Comparison of ENCODE assay signal across 11 mouse cellular contexts in the genomic region with DNA sequence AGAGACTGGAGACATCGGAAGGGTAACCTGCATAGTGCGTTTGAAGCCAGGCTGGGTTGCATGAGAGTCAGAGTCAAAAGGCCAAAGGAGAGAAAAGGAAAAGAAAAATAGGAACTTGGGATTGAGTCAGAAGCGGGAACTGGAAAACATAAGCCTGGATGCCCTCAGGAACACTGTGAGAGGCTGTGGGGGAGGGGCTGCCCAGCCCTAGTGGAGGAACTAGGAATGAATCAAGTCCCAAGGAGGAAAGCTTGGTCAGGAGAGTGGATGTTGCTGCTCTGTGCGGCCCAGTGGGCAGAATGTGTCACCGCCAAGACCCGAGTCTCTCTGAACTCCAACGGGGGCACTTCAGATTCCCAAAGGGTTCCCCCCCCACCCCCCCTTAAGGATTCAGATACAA. TPM values are rescaled to one million over a fixed set of nuclear protein-coding genes. Genes with fewer than 3 reads are reported as not detected.
A peak's percentile ranks its signal among the peaks of the same experiment; 100 is the strongest.
DNase-seq lines count a peak whose midpoint lies in the region; ATAC-seq and TF ChIP-seq lines count a peak whose summit lies in the region.
"Had no signal": no experiment of that assay in that cellular context is flagged by ENCODE, and none has a peak within 500 bp of the region (broad histone marks: within the 10 kb centered on the region; RNA-seq: fewer than 3 reads in every experiment).

No protein-coding gene starts in this region.

- H3K9ac ChIP-seq in hindbrain, embryonic 13.5 days = no peak overlapping the region
- no peak overlapping the region for H3K9ac ChIP-seq in liver, adult 2 months (ENCODE audit: low read depth, low read length)
- no peak overlapping the region for H3K9ac ChIP-seq in liver, embryonic 11.5 days (ENCODE audit: low read depth, low read length)

- no peak for ATAC-seq in hindbrain, embryonic 13.5 days (ENCODE audit: low FRiP score)
- no peak for ATAC-seq in liver, embryonic 11.5 days (replicated peaks; ENCODE audit: low FRiP score)
- ATAC-seq: activated CD4-positive, CD25-positive, alpha-beta regulatory T cell, adult 4 months had no signal

- H3K79me2 ChIP-seq in liver, adult 2 months (ENCODE audit: control insufficient read depth, insufficient read depth, low read length) = no peaks in the 10 kb centered on the region

- H3K4me1 ChIP-seq in hindbrain, embryonic 10.5 days (replicated peaks) = peaks cover 6% of the 10 kb centered on the region; the same call in 1 of the 2 replicates
- H3K4me1 ChIP-seq in hindbrain, embryonic 13.5 days (replicated peaks) = no peaks in the 10 kb centered on the region
- 0 out of 2 replicates have a peak, but pooled peaks cover 3% of the 10 kb centered on the region for H3K4me1 ChIP-seq in liver, adult 2 months (ENCODE audit: control insufficient read depth, insufficient read depth, low read length)
- H3K4me1 ChIP-seq in liver, embryonic 11.5 days (replicated peaks; ENCODE audit: control insufficient read depth, insufficient read depth, low read length) = no peaks in the 10 kb centered on the region

- H3K27ac ChIP-seq in hindbrain, embryonic 10.5 days = no peak overlapping the region
- no peak overlapping the region for H3K27ac ChIP-seq in hindbrain, embryonic 13.5 days
- no peak overlapping the region for H3K27ac ChIP-seq in liver, adult 2 months (replicated peaks; ENCODE audit: insufficient read depth, low read depth, low read length)
- no peak overlapping the region for H3K27ac ChIP-seq in liver, embryonic 11.5 days (ENCODE audit: low read depth, low read length)
- H3K27ac ChIP-seq: midbrain, embryonic 10.5 days had no signal

- no peak overlapping the region for H3K4me3 ChIP-seq in hindbrain, embryonic 10.5 days
- H3K4me3 ChIP-seq in hindbrain, embryonic 13.5 days = no peak overlapping the region
- H3K4me3 ChIP-seq in liver, adult 2 months (ENCODE audit: insufficient read depth, low read depth, low read length) = no peak overlapping the region
- no peak overlapping the region for H3K4me3 ChIP-seq in liver, embryonic 11.5 days (ENCODE audit: low read depth, low read length)
- H3K4me3 ChIP-seq: midbrain, embryonic 10.5 days had no signal

- no peaks in the 10 kb centered on the region for H3K36me3 ChIP-seq in hindbrain, embryonic 10.5 days
- H3K36me3 ChIP-seq in hindbrain, embryonic 13.5 days = no peaks in the 10 kb centered on the region
- H3K36me3 ChIP-seq in liver, adult 2 months (ENCODE audit: control insufficient read depth, insufficient read depth, low read length) = no peaks in the 10 kb centered on the region
- no peaks in the 10 kb centered on the region for H3K36me3 ChIP-seq in liver, embryonic 11.5 days (ENCODE audit: control insufficient read depth, insufficient read depth, low read length)
- H3K36me3 ChIP-seq: midbrain, embryonic 10.5 days had no signal

- WGBS in hindbrain, embryonic 10.5 days = 71% methylated on average over 7 of the region's 7 CpGs
- WGBS in hindbrain, embryonic 13.5 days = 72% methylated on average over 7 of the region's 7 CpGs
- 82% methylated on average over 7 of the region's 7 CpGs for WGBS in liver, adult 2 months
- WGBS in liver, embryonic 11.5 days = 68% methylated on average over 7 of the region's 7 CpGs

- no peaks in the 10 kb centered on the region for H3K27me3 ChIP-seq in hindbrain, embryonic 10.5 days (ENCODE audit: insufficient read depth, poor library complexity, severe bottlenecking)
- H3K27me3 ChIP-seq in hindbrain, embryonic 13.5 days = no peaks in the 10 kb centered on the region
- no peaks in the 10 kb centered on the region for H3K27me3 ChIP-seq in liver, adult 2 months (ENCODE audit: control insufficient read depth, insufficient read depth, low read length)
- H3K27me3 ChIP-seq in liver, embryonic 11.5 days (replicated peaks; ENCODE audit: control insufficient read depth, insufficient read depth, low read length) = no peaks in the 10 kb centered on the region

- DNase-seq in hindbrain, embryonic 10.5 days (ENCODE audit: low spot score) = peak; percentile 18
- DNase-seq in liver, adult 2 months (ENCODE audit: extremely low read depth, low read depth, low spot score) = no peak
- DNase-seq in liver, embryonic 11.5 days (ENCODE audit: low spot score) = no peak
- peak; percentile 71 for DNase-seq in ZHBTc4 (ENCODE audit: low read depth, low spot score)
- DNase-seq in mesoderm, embryonic 11.5 days (ENCODE audit: low read depth, low spot score) = peak; percentile 8
- no peak for DNase-seq in thymus, postnatal 14 days
- DNase-seq: kidney, postnatal 25 days; thymus, postnatal 25 days had no signal

- no peak for TF ChIP-seq POLR2A in liver, adult 2 months (IDR thresholded peaks at IDR 0.05; ENCODE audit: extremely low read depth, insufficient read depth, low read length)

- peak; percentile 18; the same call in 1 of the 2 replicates for TF ChIP-seq CTCF in liver, adult 2 months (IDR thresholded peaks at IDR 0.05; ENCODE audit: low read depth, low read length)

- H3K9me3 ChIP-seq in hindbrain, embryonic 10.5 days = no peaks in the 10 kb centered on the region
- H3K9me3 ChIP-seq in hindbrain, embryonic 13.5 days = no peaks in the 10 kb centered on the region
- no peaks in the 10 kb centered on the region for H3K9me3 ChIP-seq in liver, embryonic 11.5 days (ENCODE audit: control insufficient read depth, low read length)
- H3K9me3 ChIP-seq: midbrain, embryonic 10.5 days had no signal

- H3K4me2 ChIP-seq in hindbrain, embryonic 13.5 days = no peak overlapping the region
- no peak overlapping the region for H3K4me2 ChIP-seq in liver, embryonic 11.5 days

RNA-seq across cellular contexts. Expression of a gene that starts 27.4 kb away (rescaled TPM):
- 4.8 and 4.9 TPM in 2 replicates for polyA plus RNA-seq in hindbrain, embryonic 10.5 days (2016; fragmentation: Nextera tagmentation; extraction: Ambion mirVana)
- 7.0 and 7.1 TPM in 2 replicates for polyA plus RNA-seq in hindbrain, embryonic 13.5 days (2015; fragmentation: Nextera tagmentation; extraction: Ambion mirVana)
- total RNA-seq in liver, adult 2 months (2014; rRNA removed) = 0.65 and 0.87 TPM in 2 replicates
- 0.36 and 0.80 TPM in 2 replicates for polyA plus RNA-seq in liver, adult 2 months (2012; rRNA removed)
- polyA plus RNA-seq in liver, embryonic 11.5 days (2014; fragmentation: Nextera tagmentation; extraction: Ambion mirVana) = 3.3 and 3.9 TPM in 2 replicates

Comparison
In these comparisons a context has a peak if more than half of its experiments do, and no peak if none do; other contexts are left out.
1. DNase-seq: peak in hindbrain, embryonic 10.5 days (single experiment), ZHBTc4 (single experiment) and mesoderm, embryonic 11.5 days (single experiment); none in liver, adult 2 months (single experiment), liver, embryonic 11.5 days (single experiment) and thymus, postnatal 14 days (single experiment).